Mouse (Mus musculus) neutrophil, adult 83 days (primary cell): Measurements from ENCODE around the gene Nell1. TPM values are rescaled to one million over a fixed set of nuclear protein-coding genes. Genes with fewer than 3 reads are reported as not detected.

Source experiments
- total RNA-seq, 2 experiments: library from RNA; stranded (reverse); gene quantifications; one replicate each; pipeline ENCODE4 v1.2.4; 2023

Nell1 gene
- not detected for total RNA-seq

DNA sequence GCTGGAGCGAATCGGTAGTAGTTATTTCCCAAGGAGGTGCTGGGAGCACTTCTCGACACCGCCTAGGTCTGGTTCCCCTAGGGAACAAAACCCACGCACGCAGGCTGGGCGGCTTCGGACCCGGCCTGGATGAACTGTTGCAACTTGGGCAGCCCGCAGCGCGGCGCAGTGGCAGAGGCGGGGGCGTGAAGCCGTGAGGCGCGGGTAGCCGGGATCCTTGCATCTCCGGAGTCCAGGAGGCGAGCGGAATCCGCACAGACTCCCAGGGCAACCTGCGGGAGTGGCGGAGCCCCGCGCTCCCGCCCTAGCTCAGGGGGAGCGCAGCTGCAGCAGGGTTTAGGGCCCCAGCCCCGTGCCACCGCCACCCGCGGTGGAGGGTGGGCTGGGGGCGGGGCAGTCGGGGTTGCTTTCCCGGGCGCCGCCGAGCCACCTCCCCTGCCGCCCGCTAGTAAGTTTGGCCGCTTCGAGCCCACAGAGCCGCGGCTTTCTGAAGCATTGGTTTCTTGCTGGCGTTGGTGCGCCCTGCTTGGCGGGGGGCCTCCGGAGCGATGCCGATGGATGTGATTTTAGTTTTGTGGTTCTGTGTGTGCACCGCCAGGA, at the start of gene Nell1:
Gene Nell1, plus strand, starts transcription at position 24 of the 600 bp plus-strand sequence.

DNA sequence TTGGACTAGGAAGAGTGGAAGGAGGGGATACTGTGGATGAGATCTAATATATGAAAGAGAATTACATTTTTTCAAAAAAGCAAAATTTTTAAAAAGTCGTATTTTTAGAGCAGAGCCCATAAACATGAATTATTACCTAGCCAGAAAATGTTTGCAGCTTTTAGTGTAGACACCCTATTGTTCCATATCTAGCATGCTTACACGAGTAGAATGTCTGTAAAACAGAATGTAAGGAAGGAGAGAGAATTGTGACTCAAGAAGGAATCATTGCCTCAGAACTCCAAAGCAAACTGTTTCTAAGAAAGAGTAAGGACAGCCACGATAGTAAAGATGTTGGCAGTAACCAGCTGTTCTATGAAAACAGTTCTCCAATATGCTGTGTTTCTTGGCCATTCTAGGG, 624.2 kb downstream of the Nell1 start, which contains the start of gene 4933405O20Rik:
Gene 4933405O20Rik, plus strand, starts transcription at position 301 of the 400 bp plus-strand sequence.

Other genes with a start within 250 kb of the Nell1 start
- gene Htatip2, start 215.7 kb upstream of the Nell1 start, total RNA-seq, result 10 to 100 TPM; 27.0 to 28.4 TPM
- 10 to 100 TPM; 20.5 to 24.1 TPM for gene Prmt3, start 196.5 kb upstream of the Nell1 start, total RNA-seq
- not detected for gene Slc6a5, start 64.7 kb upstream of the Nell1 start, total RNA-seq